Mouse (Mus musculus) monocyte, adult 2 months (primary cell): ENCODE data around the gene Camta1.

Source experiments
- DNase-seq, 2 experiments: peaks; one replicate each; pipeline ENCODE4 v3.0.0; 2022; ENCODE audit warnings: low spot score in 2 of 2, low read depth in 1 of 2

Gene Camta1

DNA sequence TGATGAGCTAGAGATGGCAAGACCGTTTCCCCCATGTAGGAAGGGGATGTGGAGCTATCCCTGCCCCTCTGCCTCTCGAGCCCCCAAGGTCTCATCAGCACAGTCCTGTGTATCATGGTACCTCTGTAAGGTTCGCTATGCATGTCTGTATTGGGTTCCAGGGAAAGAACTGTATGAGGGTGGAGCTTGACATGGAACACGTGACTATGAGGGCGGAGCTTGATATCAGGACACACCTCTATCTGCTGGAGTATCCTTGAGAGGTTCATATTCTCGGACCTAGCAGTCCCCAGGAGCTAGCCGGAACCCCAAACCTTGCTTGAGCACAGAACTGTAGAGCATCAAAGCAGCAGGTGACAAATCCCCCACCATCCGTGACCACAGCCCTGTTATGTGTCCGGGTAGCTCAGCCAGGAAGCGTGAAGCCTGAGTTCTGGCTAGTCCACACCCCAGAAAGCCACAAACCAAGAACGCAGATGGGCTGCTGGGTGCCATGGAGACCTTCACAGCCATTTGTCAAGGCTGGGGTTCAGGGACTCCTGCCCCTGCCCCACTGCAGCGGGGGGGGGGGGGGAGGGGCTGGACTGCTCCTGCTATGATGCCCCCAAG is 122.2 kb downstream of the Camta1 start:
- DNase-seq = no peak

DNA sequence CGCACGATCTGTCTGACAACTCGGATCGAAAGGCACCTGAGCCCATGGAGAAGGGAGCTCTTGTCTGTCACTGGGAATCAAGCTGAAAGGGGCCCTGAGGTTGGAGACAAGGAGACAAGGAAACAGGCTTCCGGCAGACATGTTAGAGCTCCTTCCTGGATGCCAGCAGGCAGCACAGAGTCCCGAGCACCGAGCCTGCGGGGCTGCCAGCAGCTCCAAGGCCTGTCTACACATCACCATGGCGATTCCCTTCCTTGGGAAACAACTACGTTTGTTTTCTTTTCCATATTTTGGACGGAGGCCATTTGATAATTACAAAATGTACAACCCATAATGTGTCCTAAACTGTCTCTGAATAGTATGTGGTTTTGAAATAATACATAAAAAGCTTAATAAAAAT is 122.8 kb downstream of the Camta1 start:
- no peak for DNase-seq

DNA sequence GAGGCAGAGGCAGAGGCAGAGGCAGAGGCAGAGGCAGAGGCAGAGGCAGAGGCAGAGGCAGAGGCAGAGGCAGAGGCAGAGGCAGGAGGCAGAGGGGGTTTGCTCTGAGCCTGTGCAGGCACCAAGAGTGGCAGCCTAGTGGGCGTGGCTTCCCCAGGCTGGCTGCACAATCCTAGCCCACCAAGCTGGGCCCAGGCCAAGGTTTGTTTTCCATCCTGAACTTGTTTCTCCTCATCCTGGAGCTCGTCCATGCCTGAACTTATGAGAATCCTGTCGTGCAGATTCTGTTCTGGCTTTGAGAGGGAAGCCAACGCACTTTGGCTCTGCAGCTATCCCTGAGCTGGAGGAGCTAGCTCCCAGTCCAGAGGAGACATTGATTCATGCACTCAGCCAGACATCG is 123.4 kb downstream of the Camta1 start:
- no peak for DNase-seq

DNA sequence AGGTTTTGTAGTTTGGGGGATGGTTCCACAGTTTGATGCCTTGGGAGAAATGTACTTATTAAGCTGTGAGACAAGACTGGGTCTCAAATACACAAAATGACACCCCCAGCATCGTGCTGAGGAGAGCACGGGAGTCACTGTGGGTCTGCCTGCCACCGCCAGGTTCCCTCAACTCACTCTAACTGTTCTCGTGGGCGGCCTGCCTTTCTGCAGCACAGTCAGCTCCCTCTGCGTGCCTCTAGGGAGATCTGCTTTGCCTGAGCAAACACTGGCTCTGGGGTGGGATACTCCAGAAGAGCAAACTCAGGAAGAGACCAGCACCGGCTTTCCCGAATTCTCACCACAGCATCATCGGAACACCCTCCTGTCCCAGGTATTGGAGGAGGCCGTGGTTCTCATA is 129.0 kb downstream of the Camta1 start:
- DNase-seq = no peak

DNA sequence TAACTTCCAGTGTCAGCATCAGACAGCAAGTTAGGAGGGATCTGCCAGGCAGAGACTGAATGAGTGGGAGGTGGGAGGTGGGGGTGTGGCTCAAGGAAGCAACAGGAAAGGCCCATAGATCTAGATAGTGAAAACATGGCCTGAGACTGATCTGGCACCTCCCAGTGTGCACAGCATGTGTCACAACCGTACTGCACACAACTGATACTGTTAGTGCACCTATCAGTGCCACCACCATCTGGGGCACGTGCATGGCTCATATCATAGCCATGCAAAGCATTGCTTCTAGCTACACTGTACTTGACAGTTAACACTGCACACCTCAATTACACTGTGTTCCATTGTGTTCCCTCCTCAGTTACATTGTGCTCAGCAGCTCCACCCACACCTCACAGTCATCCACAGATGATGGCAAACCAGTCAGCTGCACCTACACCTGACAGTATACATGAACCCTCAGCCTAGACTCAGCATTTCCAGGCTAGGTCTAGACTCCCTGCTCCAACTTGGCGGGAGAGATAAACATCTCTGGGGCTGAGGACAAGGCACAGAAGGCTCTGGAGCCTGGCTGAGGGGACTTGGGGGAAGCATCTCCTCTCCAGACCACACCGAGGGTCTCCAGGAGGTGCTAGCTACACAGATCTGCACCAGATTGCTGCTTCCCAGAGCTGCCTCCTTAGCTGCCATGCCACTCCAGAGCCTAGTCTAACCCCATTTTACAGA is 131.5 kb downstream of the Camta1 start:
- no peak for DNase-seq

DNA sequence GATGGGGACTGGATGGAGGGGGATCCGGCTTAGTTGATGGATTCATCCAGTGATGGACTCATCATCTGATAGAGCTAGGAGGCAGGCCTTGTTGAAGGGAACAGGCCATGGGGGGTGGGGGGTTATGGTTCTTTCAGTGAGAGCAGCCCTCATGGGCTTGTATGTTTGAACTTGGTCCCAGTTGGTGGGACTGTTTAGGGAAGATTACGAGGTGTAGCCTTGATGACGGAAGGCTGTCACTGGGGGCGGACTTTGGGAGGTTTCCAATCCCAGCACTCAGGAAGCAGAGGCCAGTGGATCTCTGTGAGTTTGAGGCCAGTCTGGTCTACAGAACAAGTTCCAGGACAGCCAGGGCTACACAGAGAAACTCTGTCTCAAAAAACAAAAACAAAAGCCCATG is 132.6 kb downstream of the Camta1 start:
- no peak for DNase-seq

DNA sequence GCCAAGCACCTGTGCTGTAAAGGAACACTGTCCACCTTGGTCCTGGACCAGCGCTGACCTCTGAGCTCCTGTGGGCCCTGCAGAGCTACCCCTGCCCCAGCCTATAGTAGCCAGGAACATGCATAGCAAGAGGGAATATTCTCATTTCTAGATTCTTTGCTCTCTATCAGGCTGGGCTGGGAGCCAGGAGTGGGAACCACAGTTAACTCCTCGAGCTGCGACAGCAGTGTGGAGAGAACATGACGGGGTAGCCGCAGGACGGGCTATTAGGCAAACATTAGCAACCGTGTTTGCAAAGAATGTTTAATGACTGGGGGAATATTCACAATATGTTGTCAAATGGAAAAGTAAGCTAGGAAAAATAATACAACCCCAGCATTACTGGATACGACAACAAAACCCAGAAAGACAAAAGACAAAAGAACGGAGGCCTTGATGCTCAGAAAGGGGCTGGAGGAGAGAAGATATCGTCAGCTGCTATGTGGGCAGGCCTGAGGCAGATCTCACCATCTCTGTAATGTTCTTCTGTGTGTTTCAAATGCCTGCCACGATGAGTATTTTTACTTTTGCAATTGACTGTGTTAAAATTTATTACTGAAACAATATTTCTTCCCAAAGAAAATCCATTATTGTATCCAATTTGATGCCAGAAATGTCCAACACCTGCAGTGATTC is 133.1 kb downstream of the Camta1 start:
- DNase-seq = no peak

DNA sequence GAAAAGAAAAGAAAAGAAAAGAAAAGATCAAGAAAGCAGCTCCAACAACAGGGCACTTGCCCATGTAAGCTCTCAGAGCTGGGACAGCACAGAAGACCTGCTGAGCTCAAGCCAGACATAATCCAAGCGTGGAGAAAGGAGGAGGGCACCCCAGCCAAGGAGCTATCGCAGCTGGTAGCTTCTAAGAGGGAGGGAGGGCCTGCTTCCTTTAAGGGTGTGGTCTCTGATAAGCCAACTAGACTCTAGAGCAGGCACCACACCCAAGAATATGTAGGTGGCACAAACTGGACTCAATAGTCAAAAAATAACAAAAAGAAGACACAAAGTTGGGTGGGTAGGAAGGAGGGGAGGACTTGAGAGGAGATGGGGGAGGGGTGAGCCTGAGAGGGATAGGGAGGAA is 135.3 kb downstream of the Camta1 start:
- no peak for DNase-seq

DNA sequence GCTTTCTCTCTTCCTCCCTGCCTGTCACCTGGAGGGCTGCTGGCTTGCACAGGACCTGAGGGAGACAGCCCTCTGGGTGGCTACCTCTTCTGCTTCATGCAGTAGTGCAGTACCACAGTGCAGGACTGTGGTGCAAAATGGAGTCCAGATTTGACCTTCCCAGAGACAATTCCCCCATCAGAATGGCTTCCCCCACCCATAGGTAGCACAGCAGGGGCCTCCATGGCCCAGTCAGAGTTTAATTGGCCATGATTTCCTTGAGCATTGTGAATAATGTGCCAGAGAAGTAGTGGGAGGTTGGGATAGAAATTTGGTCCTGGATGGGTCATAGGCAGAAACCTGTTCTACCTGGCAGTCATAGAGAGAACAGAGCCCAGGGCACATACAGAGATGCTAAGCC is 136.8 kb downstream of the Camta1 start:
- DNase-seq = no peak

DNA sequence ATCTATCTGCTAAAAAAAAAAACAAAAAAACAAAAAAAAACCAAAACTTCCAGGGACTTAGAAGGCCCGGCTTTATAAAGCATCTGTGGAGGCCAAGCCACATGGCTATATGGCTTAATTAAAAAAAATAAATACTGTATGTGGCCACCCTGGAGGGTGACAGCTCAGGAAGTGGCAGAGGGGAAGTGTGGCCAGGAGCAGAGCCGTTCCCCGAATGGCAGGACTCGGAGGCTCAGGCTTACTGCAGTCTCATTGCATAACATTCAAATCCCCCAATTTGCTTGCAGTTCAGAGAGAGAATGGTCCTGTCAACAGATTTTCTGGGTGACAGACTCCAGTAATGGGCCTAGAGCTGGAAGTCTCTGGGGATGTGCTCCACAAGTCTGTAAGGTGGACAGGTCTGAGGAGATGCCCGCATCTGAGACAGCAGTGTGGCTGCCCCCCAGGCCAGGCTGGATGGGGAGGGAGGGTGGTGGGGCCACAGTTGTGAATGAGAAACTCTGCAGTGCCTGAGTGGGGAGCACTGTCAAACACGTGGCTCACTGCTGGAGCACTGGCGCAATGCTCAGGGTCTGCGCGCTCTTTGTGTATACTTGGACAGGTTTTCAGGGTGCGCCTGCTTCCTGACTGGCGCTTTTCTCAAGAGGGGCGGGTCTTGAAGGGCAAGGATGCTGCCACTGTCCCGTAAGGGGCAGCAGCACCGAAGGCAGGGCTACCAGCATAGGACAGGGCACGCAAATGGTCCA is 140.8 kb downstream of the Camta1 start:
- DNase-seq = no peak

DNA sequence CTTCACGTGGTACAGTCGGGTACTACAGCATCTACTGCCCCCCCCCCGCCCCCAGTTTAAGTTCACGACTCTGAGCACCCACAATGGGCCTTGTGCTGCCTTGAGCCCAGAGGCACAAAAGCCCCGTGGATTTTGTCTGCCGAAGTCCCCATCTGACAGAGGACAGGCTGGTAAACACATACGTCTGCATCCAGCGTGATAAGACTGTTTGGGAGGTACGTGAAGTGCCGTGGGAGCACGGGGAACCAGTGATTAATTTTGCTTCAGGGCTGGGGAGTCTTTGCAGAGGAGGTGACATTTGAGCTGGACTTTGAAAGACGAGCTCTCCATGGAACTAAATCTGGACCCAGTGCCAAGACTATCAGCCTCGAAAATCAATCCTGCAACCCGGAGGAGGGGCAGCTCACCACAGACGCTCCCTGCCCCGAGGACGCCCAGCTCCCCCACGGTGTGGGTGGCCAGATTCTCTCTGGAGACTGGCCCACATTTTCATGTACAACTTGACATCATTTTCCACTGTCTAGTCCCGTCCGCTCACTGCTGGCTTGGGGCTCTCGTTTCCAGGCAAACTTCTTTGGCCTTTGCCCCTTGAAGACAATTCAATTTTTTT is 142.7 kb downstream of the Camta1 start:
- DNase-seq = no peak

DNA sequence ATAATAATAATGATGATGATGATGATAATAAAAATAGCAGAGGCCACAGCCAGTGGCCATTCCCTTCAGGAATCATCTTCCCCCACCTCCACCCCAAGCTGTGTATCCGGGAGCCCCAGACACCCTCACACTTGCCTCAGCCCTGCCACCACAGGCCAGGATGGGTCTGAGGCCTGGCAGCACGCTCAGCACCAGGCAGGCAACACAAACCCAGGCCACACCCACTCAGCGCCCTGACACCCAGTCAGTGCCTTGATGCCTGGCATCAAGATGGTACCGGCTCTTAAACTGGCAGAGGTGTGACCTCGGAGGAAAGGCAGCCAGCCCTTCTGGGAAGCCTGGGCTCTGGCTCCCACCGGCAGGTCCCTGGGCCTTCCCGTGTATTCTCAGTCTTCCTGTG is 143.8 kb downstream of the Camta1 start:
- no peak for DNase-seq

DNA sequence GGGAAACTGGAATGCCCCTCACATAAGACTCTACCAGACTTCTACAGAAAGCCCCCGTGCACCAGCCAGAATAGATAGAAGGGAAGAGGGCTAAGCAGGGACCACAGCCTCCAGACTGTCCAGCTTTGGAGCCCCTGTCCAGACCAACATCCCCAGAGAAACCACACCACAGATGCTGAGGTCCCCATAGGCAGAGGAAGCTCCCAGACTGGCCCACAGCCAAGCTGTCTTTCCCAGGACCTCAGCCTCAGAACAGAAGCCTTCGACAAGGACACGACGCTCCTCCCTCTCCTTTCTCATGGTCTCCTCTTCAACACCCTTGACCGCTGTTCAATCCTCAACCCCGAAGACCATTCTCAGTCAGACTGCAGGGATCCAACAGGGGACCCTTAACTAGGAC is 148.0 kb downstream of the Camta1 start:
- DNase-seq = no peak

DNA sequence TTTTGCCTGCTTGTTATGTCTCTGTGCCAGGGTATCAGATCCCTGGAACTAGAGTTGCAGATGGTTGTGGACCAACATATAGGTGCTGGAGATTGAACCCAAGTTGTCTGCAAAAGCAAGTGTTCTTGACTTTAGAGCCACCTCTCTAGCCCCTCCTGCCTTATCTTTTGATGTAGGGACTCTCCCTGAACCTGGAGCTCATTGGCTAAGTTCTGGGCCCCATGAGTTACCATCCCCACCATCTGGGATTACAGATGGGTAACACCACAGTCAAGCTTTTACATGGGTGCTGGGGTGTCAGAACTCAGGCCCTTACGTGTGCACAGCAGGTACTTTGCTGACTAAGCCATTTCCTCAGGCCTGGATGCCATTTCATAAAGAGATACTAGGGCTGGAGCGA is 150.3 kb downstream of the Camta1 start:
- DNase-seq = no peak

DNA sequence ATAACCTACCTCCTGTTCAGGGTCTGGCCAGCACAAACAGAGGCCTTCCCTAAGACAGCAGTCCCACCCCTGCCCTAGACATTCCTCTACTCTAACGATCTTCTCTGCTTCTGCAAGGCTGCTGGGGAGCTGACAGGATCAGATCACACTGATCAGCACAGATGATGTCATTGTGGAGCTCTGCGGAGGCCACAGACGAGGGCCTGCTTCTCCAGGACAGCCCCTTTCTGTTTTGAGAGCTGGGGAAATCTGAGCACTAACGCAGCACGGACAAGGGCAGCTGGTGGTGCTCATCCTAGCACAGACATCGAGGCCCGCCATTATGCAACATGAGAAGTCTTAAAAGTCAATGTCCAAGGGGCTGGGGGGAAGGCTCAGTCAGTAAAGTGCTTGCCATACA is 151.2 kb downstream of the Camta1 start:
- no peak for DNase-seq

DNA sequence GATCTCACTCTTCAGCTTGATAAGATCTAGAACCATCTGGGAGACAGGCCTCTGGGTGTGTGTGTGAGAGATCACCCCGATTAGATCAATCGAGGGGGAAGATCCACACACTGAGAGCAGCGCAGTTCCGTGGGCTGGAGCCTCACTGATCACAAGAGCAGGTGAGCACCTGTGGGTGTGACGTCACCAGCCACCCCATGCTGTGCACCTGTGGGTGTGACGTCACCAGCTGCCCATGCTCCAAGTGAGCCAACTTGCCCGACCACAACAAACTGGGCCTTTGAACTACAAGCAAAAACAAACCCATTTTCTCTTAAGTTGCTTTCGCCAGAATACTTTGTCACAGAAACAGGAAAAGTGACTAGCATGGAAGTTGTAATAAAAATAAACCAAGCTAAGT is 152.4 kb downstream of the Camta1 start:
- no peak for DNase-seq

DNA sequence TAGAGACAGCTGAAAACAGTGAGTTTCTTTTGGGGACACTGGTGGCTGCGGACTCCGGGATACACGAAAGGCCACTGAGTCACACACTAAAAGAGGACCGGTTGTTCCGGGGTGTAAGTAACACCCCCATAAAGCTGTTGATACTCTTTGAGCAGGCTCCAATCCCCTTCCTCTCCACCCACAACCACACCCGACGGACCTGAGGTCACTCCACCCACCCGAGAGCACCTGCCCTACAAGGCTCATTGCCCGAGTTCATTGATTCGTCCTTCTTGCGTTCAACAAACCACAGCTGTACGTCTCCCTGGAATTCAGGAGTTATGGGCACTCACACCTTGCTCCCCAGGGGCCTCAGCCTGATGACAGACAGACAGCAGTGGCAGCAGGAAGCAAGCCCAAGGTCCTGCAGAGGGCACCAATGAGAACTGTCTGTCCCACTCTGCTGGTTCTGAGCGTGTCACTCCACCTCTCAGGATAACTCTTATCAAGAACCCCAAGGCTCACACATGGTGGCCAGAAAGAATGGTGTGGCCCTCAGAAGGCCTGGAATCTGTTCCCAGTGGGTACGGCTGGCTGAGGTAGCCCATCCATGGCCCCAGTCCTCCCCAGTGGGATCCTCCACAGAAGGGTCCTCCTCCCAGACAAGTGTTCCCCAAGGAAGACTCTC is 158.5 kb downstream of the Camta1 start:
- no peak for DNase-seq

DNA sequence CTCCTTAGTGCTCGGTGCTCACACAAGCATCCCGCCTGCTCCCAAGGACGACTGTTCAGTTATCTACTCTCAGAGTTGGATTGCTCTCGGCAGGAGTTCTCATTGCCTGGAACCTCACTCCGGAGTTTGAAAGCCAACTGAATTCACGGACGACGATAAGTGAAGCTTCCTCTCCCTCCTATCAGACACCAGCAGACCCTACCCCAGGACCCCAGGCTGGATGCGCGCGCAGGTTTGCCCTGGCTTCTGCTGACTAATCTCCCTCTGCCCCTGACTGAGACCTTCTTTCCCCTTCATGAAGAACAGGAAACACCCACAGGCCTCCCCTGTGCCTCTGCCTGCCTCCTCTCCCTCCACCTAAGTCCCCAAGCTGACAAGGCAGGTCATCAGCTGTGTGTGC is 159.2 kb downstream of the Camta1 start:
- DNase-seq = no peak

DNA sequence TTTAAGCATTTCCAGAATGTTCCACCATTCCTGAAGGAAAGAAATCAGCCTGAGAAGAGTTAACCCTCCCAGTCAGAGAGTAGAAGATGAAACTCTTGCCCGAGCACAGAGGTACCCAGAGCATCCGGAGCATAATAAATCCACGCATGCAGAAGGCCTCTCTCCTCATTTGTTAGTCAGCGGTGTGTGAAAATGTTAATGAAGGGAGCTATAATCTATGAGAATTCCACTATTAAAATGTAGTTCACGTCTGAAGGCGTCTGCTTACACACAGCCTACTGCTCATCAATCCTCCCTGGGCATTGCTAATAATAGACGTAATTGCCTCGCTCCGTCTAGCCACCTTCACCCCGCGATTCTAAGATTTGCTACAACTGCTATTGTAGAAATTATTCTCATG is 165.7 kb downstream of the Camta1 start:
- no peak for DNase-seq

DNA sequence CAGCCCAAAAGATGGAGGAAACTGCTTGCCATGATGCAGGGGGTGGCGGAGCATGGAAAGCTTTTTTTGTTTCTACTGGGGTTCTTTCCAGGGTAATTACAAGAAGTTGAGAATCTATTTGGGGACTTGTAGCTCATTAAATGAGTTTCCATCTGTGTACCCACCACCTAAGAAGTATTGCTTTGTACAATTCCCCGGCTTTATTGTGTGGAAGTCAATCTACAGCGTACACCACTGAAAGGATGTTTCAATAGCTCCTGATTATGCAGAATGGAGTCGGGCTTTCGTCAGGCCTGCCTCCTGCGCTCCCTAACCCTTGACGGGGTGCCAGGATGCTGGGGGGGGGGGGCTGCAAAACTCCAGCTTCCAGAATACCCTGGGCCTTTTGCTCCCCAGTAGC is 167.1 kb downstream of the Camta1 start:
- DNase-seq = no peak

DNA sequence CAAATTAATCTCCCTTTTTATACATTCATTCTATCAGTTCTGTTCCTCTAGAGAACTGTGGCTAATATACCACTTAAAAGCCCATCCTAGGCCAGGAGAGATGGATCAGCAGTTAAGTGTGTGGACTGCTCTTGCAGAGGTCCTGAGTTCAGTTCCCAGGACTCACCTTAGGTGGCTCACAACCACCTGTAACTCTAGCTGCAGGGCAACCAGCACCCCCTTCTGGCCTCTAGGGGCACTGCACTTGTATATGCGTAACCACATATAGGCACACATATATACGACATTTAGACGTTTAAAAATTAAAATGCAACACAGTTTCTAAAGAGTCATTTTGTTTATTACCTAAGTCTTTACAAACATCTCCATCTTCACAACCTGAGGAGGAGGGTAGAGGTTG is 167.6 kb downstream of the Camta1 start:
- no peak for DNase-seq
